Mouse (Mus musculus) embryonic facial prominence, embryonic 10.5 days (tissue): ENCODE results near the gene Tmem51. TPM values are rescaled to one million over a fixed set of nuclear protein-coding genes. Genes with fewer than 3 reads are reported as not detected.

ENCODE experiments used
- DNase-seq: peaks from one replicate; pipeline ENCODE4 v3.0.0-alpha.2; 2017; ENCODE audit warnings: low spot score
- H3K27ac ChIP-seq: fragments of 300-500 bp; sonication (generic); replicated peaks from 2 replicates; pipeline ENCODE4 v1.5.1; 2016; ENCODE audit warnings: mild to moderate bottlenecking
- H3K27me3 ChIP-seq: fragments of 300-500 bp; sonication (generic); replicated peaks from 2 replicates; pipeline ENCODE4 v1.6.1; 2016; ENCODE audit warnings: low read depth, mild to moderate bottlenecking; ENCODE audit not compliant: poor library complexity, severe bottlenecking
- H3K36me3 ChIP-seq: fragments of 300-500 bp; sonication (generic); replicated peaks from 2 replicates; pipeline ENCODE4 v1.6.1; 2016; ENCODE audit warnings: mild to moderate bottlenecking, moderate library complexity
- H3K4me1 ChIP-seq: fragments of 300-500 bp; sonication (generic); 2 replicates; pipeline ENCODE4 v1.6.1; 2016
- H3K4me3 ChIP-seq: fragments of 300-500 bp; sonication (generic); 2 replicates; pipeline ENCODE4 v1.5.1; 2016; ENCODE audit warnings: mild to moderate bottlenecking, moderate library complexity
- H3K9me3 ChIP-seq: fragments of 300-500 bp; sonication (generic); 2 replicates; pipeline ENCODE4 v1.6.1; 2016; ENCODE audit warnings: mild to moderate bottlenecking
- WGBS: fragments of 180-500 bp; shearing (Covaris S2); methylation state at CpG from one replicate; pipeline ENCODE4 v1.1.7; 2016; 5-methylcytosine and 5-hydroxymethylcytosine counted together
- polyA plus RNA-seq: library from polyadenylated mRNA; unstranded; fragments of >200 nt; fragmentation: Nextera tagmentation; extraction: Ambion mirVana; gene quantifications from 2 replicates; pipeline ENCODE4 v1.2.1, GENCODE M21; 2016

Gene Tmem51
- polyA plus RNA-seq, 1 experiment from 2014 or later, result 9.7 TPM

DNA sequence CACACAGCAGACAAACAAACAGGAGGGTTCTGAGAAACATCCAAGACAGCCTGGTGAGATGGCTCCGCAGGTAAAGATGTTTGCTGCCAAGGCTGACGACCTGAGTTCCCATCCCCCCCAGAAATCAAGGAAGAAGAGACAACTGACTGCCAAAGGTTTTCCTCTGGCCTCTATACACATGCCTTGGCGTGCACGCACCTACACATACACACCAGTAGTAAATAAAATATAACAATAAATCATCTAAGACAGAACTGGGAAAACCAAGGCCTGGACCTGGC is 3.7 kb downstream of the Tmem51 start:
- Histone ChIP-seq H3K9me3 (no peaks in the 10 kb centered on the region), H3K4me1 (peaks cover 81% of the 10 kb centered on the region), H3K27me3 (peaks cover 50% of the 10 kb centered on the region), H3K36me3 (no peaks in the 10 kb centered on the region), H3K4me3 (no peak overlapping the region), H3K27ac (0 out of 2 replicates have a peak overlapping the region, but pooled peaks have one; percentile 8)
- no peak for DNase-seq
- 84% methylated on average over 4 of the region's 4 CpGs for WGBS

GRCm38 (mm10) chr4:142079629-142080486 is 4.2 kb downstream of the Tmem51 start:
- no peaks in the 10 kb centered on the region for H3K36me3 ChIP-seq
- DNase-seq, result no peak
- WGBS, result 72% methylated on average over 14 of the region's 14 CpGs
- H3K27me3 ChIP-seq, result peaks cover 44% of the 10 kb centered on the region
- peaks cover 81% of the 10 kb centered on the region for H3K4me1 ChIP-seq
- H3K9me3 ChIP-seq, result no peaks in the 10 kb centered on the region
- no peak overlapping the region for H3K4me3 ChIP-seq
- peak overlapping the region; percentile 5; the same call in 1 of the 2 replicates for H3K27ac ChIP-seq

GRCm38 (mm10) chr4:142077572-142078271 is 6.4 kb downstream of the Tmem51 start:
- H3K4me3 ChIP-seq, result no peak overlapping the region
- no peak for DNase-seq
- 43% methylated on average over 18 of the region's 18 CpGs for WGBS
- peaks cover 77% of the 10 kb centered on the region for H3K4me1 ChIP-seq
- H3K36me3 ChIP-seq, result no peaks in the 10 kb centered on the region
- H3K27ac ChIP-seq, result no peak overlapping the region
- H3K27me3 ChIP-seq, result peaks cover 33% of the 10 kb centered on the region
- no peaks in the 10 kb centered on the region for H3K9me3 ChIP-seq

GRCm38 (mm10) chr4:142076883-142077282 is 7.2 kb downstream of the Tmem51 start:
- 71% methylated on average over 1 of the region's 1 CpGs for WGBS
- no peaks in the 10 kb centered on the region for H3K36me3 ChIP-seq
- peaks cover 28% of the 10 kb centered on the region for H3K27me3 ChIP-seq
- no peaks in the 10 kb centered on the region for H3K9me3 ChIP-seq
- no peak for DNase-seq
- no peak overlapping the region for H3K27ac ChIP-seq
- H3K4me3 ChIP-seq, result no peak overlapping the region
- peaks cover 81% of the 10 kb centered on the region for H3K4me1 ChIP-seq

- peaks cover 29% of the 10 kb centered on the region for H3K27me3 ChIP-seq
- no peaks in the 10 kb centered on the region for H3K9me3 ChIP-seq
- peaks cover 81% of the 10 kb centered on the region for H3K4me1 ChIP-seq
- WGBS, result 79% methylated on average over 11 of the region's 11 CpGs
- H3K4me3 ChIP-seq, result no peak overlapping the region
- H3K36me3 ChIP-seq, result no peaks in the 10 kb centered on the region
- DNase-seq, result no peak
- H3K27ac ChIP-seq, result no peak overlapping the region
Observed at GRCm38 (mm10) chr4:142075931-142076330, 8.2 kb downstream of the Tmem51 start.

DNA sequence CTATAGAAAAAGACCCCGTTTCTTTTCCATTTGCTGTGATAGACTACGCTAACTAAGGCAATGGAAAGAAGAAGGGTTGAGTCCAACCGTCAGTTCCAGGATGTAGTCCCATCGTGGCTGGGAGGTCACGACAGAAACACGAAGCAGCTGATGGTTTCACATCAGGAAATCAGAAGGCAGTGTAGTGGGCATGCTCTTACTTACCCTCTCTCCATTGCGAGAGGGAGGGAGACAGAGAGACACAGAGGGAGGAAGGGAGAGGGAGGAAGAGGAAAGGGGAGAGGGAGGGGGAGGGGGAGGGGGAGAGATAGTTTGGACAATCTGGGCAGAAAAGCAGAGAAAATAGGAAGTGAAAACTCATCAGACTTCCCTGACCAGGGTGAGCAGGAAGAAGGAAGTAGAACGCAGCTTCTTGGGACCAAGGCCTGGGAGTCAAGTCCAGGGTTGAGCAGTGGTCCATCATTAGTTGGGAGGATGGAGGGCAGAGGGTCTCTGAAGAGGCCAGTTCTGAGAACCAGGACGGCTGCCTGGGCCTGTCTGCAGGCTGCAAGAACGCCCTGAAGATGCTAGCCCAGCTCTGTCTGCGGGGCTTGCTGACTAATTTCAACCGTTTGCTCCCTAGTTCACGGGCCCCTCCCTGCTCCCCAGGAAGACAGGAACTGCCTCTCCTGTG is 9.9 kb downstream of the Tmem51 start:
- H3K27me3 ChIP-seq, result peaks cover 43% of the 10 kb centered on the region
- peaks cover 82% of the 10 kb centered on the region for H3K4me1 ChIP-seq
- DNase-seq, result no peak
- no peaks in the 10 kb centered on the region for H3K36me3 ChIP-seq
- 56% methylated on average over 13 of the region's 13 CpGs for WGBS
- H3K27ac ChIP-seq, result 0 out of 2 replicates have a peak overlapping the region, but pooled peaks have one; percentile 21
- H3K9me3 ChIP-seq, result no peaks in the 10 kb centered on the region
- no peak overlapping the region for H3K4me3 ChIP-seq

DNA sequence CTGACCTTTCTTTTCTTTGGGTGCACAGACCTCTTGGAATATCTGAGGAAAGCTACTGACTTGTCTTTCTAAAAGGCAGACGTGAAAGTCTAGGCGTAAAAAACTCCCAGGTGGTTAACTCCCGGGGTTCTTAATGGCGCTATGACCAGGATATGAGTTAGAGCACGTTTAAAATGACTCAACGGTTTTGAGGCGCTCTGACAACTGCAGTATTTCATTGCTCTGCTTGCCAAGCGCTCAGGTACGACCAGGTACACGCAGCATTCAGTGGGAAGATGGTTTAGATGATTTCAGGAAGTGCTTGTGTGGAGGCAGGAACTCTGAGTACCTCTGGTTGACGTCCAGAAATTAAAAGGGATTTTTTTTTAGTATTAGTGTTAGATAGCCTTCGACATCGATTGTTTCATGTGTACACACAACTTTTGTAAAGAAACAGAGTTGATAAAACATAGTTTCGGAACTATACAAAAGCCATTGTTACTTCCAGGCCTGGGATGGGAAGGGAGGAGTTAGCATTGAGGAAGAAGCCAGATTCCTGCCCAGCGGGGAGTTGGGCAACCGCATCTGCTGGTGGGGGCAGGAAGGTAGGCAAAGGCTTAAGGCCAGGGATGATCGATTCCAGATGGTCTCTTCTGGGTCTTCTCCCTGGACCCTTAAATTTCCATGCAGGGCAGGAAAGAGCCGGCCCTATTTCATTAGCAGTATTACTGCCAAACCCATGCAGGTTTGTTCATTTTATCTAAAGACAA is 12.7 kb downstream of the Tmem51 start:
- peaks cover 87% of the 10 kb centered on the region for H3K4me1 ChIP-seq

DNA sequence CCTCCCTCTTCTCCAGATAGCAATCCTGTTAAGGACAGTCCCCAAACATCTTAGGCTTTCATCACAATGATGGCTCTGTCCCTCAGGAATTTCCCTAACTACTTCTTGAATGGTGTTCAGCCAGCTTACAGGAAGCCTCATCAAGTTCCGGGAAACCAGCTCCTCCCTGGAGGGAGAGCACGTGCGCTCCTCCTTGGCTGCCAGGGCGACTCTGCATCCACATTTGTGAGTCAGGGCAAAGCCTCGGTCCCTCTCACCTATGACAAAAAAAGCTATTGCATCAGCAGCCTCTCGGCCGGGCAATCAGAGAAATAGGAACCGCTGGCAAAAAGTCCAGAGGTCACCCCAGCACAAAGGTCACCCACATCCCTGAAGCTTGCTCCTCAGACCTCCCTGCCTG is 13.3 kb downstream of the Tmem51 start:
- peak overlapping the region; percentile 72 for H3K27ac ChIP-seq
- DNase-seq, result peak; percentile 49
- no peak overlapping the region for H3K4me3 ChIP-seq
- H3K9me3 ChIP-seq, result no peaks in the 10 kb centered on the region
- peaks cover 87% of the 10 kb centered on the region for H3K4me1 ChIP-seq
- H3K36me3 ChIP-seq, result no peaks in the 10 kb centered on the region
- 4% methylated on average over 8 of the region's 8 CpGs for WGBS
- H3K27me3 ChIP-seq, result peaks cover 51% of the 10 kb centered on the region

More for the DNA sequence above, 12.7 kb downstream of the Tmem51 start:
- Histone ChIP-seq H3K36me3 (no peaks in the 10 kb centered on the region), H3K27ac (peak overlapping the region; percentile 72), H3K9me3 (no peaks in the 10 kb centered on the region), H3K27me3 (peaks cover 52% of the 10 kb centered on the region), H3K4me3 (0 out of 2 replicates have a peak overlapping the region, but pooled peaks have one; percentile 1)
- WGBS, result 7% methylated on average over 18 of the region's 18 CpGs
- peak; percentile 77 for DNase-seq

DNA sequence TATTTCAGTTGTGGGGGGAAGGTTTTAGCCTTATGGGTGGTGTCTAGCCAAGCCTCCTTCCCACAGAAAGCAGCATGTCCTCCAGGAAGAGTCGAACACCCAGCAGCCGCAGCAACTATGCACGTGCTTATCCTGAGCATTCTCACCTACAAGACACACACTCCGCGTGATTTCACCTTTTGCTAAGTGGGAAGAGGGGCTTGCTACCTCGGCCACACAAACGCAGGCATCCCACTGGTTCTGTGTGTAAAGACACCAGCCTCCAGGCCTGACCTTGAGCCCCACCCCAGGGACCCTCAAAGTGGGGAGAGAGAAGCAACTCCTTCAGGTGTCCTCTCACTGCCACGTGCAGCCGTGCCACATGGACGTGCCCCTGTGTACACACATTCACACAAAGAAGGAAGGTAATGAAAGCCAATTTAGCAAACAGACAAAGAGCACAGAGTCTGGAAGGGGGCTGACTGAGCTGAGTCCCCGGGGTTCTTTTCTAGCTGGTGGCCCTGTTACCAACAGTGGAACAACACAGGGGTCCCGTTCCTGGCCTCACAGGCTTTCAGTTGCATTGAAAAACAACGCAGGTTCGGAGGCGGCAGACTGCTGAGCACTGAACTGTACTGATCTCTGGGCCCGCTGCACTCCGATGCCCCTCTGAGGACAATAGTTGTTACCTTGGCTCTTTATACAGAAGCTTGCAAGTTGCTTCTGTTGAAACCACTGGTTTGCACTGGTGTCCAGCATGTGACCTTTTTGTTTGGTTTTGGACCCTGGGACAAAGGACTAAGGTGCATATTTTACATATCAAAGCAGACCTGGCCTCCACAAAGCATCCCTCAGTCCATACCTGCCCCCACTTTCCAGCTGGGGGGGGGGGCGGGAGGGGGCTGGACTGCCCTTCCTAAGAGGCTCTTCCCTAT is 14.9 kb downstream of the Tmem51 start:
- peak overlapping the region; percentile 72 for H3K27ac ChIP-seq
- H3K9me3 ChIP-seq, result no peaks in the 10 kb centered on the region
- peaks cover 78% of the 10 kb centered on the region for H3K4me1 ChIP-seq
- H3K36me3 ChIP-seq, result no peaks in the 10 kb centered on the region
- WGBS, result 29% methylated on average over 18 of the region's 18 CpGs
- H3K4me3 ChIP-seq, result no peak overlapping the region
- no peak for DNase-seq
- peaks cover 51% of the 10 kb centered on the region for H3K27me3 ChIP-seq

DNA sequence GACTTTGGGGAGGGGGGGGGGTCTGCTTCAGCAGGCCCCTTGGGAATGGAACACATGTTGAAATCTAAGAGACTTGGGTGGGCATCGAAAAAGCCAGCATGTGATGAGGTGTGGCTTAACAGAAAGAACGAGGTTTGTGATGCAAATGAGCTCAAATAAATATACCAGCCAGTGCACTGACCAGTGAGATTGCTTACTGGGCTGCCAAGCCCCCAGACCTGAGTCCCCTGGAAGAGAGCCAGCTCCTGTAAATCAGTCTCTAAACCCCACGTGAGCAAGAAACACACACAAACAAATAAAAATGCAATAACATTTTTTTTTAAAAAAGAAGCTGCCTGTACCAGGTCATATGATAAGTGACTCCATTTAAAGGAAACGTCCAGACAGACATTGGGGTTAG is 17.5 kb downstream of the Tmem51 start:
- peaks cover 41% of the 10 kb centered on the region for H3K27me3 ChIP-seq
- 65% methylated on average over 4 of the region's 4 CpGs for WGBS

GRCm38 (mm10) chr4:142065835-142066234 is 18.3 kb downstream of the Tmem51 start:
- H3K27me3 ChIP-seq, result peaks cover 36% of the 10 kb centered on the region
- peaks cover 74% of the 10 kb centered on the region for H3K4me1 ChIP-seq
- no peaks in the 10 kb centered on the region for H3K9me3 ChIP-seq
- H3K4me3 ChIP-seq, result no peak overlapping the region
- WGBS, result 75% methylated on average over 6 of the region's 6 CpGs
- H3K36me3 ChIP-seq, result no peaks in the 10 kb centered on the region
- no peak for DNase-seq
- H3K27ac ChIP-seq, result peak overlapping the region; percentile 44; the same call in 1 of the 2 replicates

More for the DNA sequence above, 17.5 kb downstream of the Tmem51 start:
- Histone ChIP-seq H3K27ac (peak overlapping the region; percentile 44; the same call in 1 of the 2 replicates), H3K9me3 (no peaks in the 10 kb centered on the region), H3K36me3 (no peaks in the 10 kb centered on the region), H3K4me3 (no peak overlapping the region), H3K4me1 (peaks cover 74% of the 10 kb centered on the region)
- DNase-seq, result no peak
